Mouse (Mus musculus): ENCODE measurements around the gene Tnxb.

Tnxb gene

GRCm38 (mm10) chr17:34643944-34644343 is 26.4 kb upstream of the Tnxb start:
- DNase-seq, result peak; percentile 52 to 67

DNA sequence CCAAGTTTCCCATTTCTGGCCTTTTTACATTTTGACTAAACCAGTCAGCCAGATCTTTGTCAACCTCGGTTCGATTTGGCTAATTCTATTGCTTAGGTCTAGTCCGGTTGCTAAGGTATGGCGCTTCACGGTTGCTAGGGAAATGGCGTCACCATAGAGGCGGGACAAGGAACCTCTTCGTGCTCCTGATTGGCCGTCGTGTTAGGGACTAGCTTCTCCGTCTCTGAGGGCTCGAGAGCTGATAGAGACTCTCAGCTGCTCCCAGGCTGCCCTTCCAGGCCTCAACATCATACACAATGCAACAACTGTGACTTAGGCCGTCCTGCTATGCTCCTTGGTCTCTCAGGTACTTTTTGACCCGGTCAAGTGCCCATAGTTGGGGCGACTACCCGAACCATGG is 25.7 kb upstream of the Tnxb start, which contains the start of gene Fkbpl:
Fkbpl (plus strand) TSS at position 157 of the 400 bp plus-strand sequence.
- peak; percentile 96 to 98 for DNase-seq

- DNase-seq, result peak; percentile 17 to 21
Observed at GRCm38 (mm10) chr17:34645256-34645829, 25.0 kb upstream of the Tnxb start.

DNA sequence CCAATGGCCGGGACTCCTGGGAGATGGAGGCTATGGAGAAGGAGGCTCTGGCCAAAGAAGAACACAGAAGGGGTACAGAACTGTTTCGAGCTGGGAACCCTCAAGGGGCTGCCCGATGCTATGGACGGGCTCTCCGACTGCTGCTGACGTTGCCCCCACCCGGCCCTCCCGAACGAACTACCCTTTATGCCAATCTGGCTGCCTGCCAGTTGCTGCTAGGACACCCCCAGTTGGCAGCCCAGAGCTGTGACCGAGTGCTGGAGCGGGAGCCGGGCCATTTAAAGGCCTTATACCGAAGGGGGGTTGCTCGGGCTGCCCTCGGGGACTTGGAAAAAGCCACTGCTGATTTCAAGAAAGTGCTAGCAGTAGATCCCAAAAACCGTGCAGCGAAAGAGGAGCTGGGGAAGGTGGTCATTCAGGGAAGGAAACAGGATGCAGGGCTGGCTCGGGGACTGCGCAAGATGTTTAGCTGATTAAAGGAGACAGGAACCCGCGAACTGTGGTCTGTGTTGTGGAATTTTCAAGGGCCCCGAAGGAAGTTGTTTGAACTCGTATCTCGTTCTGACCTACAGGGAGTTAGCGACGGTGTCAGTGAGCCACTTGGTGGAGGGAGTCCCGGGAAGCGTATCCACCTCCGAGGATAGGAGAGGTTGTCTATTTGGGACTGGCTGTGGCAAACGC is 24.4 kb upstream of the Tnxb start:
- DNase-seq, result peak; percentile 36 to 60

DNA sequence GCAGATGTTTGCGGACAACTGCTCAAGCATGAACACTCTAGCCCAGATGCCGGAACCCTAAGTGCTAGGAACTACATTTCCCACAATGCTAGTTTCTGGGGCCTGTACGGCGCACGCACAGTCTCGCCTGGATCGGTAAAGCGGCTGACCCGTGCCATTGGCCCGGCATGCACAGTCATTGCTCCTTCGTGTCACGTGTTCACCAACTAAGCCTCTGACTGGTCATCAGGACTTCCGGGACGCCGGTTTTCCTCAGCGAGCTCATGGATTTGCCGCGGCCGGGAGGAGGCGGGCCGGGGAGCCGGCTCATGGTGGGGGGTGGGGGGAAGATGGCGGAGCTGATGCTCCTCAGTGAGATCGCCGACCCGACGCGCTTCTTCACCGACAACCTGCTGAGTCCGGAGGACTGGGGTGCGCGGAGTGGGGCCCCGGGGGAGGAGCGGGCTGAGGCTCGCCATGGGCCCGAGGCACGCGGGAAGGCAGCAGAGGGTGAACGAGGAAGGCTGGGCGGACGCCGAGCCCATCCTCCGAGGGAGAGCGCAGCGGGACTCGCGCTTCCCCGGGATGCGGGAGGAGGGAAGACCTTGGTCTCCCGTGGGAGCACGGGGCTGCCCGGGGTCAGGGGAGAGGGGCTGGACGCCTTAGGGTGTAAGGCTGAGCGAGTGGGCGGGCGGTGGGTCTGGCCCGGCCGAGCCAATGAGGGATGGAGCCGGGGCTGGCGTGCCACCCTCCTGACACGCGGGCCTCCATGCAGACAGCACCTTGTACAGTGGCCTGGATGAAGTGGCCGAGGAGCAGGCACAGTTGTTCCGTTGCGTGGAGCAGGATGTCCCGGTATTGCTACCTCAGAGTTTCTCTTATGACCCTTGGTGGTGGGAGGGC is 23.2 kb upstream of the Tnxb start, which contains the start of gene Atf6b:
Atf6b (plus strand) TSS at position 241 of the 882 bp plus-strand sequence.
- DNase-seq, result peak; percentile 94

DNA sequence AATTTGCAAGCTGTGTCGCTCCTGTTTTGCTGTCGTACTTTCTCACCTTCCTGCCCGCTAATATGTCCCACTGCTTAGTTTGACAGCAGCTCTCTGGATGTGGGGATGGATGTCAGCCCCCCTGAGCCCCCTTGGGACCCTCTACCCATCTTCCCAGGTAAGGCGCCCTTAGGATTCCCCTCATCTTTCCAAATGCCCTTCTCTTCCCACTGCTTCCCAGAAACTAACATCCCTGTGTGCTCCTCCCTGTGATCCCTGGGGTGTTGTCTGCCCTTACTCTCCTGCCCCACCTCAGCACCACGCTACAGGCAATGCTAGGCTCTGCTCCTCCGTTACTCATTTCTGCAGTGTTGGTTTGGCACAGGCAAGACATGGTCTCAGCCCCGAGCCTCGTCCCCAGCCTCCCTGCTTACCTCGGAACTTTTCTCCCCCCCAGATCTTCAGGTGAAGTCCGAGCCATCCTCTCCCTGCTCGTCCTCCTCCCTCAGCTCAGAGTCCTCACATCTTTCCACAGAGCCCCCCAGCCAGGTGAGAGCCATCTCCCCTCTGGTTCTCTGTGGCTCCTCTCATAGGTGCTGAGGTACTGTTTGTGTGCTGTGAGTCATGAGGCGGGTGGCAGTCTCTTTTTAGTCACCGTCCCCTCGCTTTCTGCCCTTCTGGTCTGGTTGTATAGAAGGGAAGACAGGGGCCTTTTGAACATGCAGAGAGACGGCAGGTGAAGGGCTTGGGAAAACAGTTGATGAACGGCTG is 22.0 kb upstream of the Tnxb start:
- DNase-seq, result peak in 1 of 2 experiments; percentile 8

- no peak for DNase-seq
Observed at GRCm38 (mm10) chr17:34649106-34649864, 21.1 kb upstream of the Tnxb start.

GRCm38 (mm10) chr17:34650781-34651180 is 19.6 kb upstream of the Tnxb start:
- no peak for DNase-seq

DNA sequence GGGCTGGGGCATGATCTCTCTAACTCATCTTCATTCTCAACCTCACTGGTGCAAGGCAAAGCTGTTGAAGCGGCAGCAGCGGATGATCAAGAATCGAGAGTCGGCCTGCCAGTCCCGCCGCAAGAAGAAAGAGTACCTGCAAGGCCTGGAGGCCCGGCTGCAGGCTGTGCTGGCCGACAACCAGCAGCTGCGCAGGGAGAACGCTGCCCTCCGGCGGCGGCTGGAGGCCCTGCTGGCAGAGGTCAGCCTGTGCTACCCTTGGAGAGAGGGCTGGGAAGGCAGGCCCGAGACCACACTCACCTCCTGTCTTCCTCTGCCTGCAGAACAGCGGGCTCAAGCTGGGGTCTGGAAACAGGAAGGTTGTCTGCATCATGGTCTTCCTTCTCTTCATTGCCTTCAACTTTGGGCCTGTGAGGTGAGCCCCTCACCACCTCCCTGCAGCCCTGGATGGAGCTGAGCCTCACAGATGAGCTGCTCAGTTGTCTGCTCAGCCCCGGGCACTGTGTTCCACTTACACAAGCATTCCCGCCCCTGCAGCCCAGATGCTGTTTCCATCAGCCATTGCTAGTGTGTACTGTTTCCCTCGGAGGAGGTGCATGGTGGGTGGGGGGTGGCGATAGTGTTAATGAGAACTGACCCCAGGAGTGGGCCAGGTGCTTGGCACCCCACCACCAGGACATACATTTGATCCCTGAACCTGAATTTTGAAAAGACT is 18.7 kb upstream of the Tnxb start:
- DNase-seq, result peak in 1 of 2 experiments; percentile 34

DNA sequence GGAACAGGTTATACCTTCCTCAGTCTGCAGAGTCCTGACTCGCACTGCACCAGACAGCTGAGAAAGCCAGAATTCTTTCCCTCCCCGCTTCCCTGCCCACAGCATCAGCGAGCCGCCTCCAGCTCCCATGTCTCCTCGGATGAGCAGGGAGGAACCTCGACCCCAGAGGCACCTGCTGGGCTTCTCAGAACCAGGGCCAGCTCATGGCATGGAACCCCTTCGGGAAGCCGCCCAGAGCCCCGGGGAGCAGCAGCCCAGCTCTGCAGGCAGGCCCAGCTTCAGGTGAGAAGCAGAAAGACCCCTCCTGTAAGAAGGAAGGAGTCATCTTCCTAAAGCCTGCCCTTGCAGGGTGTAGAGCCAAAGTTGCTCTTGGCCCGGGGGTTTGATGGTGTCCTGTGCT is 17.8 kb upstream of the Tnxb start:
- no peak for DNase-seq

DNA sequence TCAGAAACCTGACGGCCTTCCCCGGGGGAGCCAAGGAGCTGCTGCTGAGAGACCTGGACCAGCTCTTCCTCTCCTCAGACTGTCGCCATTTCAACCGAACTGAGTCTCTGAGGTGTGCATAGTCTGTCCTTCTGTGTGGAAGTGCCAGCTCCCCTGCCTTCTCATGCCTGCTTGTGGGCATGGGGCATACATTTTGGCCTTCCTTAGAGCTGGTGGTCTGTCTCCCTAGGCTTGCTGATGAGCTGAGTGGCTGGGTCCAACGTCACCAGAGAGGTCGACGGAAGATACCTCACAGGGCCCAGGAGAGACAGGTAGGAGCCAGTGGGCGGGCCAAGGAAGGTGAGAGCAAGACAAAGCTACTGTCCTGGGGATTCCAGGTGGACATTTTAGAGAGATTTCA is 17.4 kb upstream of the Tnxb start:
- no peak for DNase-seq

DNA sequence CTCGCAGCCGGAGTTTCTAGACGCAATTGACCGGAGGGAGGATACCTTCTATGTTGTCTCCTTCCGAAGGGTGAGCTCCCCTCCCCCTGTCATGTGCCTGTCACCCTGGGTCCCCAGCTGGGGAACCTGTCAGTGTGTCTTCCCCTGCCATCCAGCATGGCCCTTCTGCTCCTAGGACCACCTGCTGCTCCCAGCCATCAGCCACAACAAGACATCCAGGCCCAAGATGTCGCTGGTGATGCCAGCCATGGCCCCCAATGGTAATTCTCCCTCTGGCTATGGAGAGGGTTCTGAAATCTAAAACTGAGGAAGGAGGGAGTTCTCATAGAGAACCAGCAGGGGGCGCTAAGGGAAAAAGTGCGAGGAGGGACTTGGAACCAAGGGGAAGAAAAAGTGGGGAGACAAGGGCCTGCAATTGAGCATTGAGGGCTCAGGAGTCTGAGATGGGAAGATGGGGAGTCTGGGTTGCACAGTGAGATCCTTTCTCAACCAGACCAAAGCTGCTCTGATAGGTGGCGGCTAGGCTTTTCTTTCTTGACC is 16.5 kb upstream of the Tnxb start:
- peak; percentile 68 to 83 for DNase-seq

- no peak for DNase-seq
Observed at GRCm38 (mm10) chr17:34654392-34654791, 15.9 kb upstream of the Tnxb start.

DNA sequence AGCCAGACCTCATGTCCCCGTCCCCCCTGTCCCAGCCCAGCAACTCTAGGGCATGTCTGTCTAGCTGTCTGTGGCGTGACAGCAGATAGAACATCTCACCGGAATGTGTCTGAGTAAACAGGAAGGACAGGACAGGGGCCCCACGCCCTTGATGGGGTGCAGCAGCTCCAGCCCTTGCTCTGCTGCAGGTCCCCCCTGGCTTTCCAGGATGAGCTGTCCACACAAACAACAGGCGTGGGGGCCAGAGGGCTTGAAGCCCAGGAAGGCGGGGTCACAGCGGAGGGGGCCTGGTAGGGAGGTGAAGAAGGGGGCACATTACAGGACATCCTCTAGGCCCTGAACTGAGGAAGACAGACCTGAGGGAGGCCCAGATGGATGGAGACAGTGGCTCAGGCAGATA is 15.2 kb upstream of the Tnxb start:
- peak in 1 of 2 experiments; percentile 29 for DNase-seq

GRCm38 (mm10) chr17:34655581-34655991 is 14.7 kb upstream of the Tnxb start:
- DNase-seq, result peak; percentile 41 to 56

DNA sequence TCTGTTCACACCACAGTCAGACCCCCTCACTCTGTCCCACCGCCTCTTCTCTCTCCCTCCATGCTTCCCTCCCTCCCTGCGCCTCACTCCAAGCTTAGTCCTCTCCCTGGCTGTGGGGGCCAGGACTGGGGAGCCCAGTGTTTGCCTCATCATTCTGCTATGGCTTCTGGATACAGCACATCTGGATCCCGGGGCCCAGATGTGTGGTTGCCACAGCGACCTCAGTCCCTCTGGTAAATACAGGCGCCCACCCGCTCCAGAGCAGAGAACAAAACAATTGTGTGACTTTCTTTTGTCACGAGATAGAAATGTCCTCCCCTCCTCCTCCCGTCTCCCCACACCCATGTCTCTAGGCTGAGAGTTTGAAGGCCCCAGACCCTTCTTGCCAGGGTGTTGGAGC is 13.7 kb upstream of the Tnxb start:
- DNase-seq, result peak in 1 of 2 experiments; percentile 8

DNA sequence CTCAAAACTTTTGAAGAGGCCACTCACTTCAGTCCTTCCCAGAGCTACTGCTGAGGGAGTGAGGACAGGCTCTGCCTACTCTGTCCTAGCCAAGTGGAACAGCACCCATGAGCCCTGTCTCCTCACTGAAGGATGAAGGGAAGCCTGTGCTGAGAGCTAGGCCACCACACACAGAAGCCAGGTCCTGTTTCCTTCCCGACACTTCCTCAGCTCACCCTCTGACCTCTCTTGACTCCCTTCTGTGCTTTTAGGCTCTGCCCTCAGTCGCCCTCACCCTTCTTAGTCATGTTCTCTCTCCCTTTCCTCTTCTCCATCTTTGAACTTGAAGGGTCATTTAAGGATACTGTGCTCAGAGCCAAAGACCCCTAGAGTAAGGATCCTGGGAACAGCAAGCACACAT is 13.1 kb upstream of the Tnxb start:
- DNase-seq, result no peak

GRCm38 (mm10) chr17:34658145-34658544 is 12.2 kb upstream of the Tnxb start:
- DNase-seq, result no peak

GRCm38 (mm10) chr17:34658591-34658990 is 11.7 kb upstream of the Tnxb start:
- DNase-seq, result peak in 1 of 2 experiments; percentile 8

- DNase-seq, result peak in 1 of 2 experiments; percentile 9
Observed at GRCm38 (mm10) chr17:34659181-34659896, 11.0 kb upstream of the Tnxb start.
